Mouse (Mus musculus) Patski (cell line): ENCODE measurements around the gene Rap1gap2. TPM values are rescaled to one million over a fixed set of nuclear protein-coding genes. Genes with fewer than 3 reads are reported as not detected.

Experiments used
- ATAC-seq: fragments of 100-300 bp; one replicate; pipeline ENCODE4 v1.8.0; 2021
- CTCF ChIA-PET: fragments of 350-600 bp; sonication (Branson Sonifier 250); formaldehyde crosslinking; loops from one replicate; lab custom pipeline; 2022; ENCODE audit warnings: inconsistent platforms; lab: Charles Lee
- POLR2A ChIA-PET: fragments of 350-600 bp; sonication (Branson Sonifier 250); formaldehyde crosslinking; loops from one replicate; lab custom pipeline; 2022; ENCODE audit warnings: antibody characterized with exemption, inconsistent platforms; lab: Charles Lee
- DNase-seq: peaks from one replicate; pipeline ENCODE4 v3.0.0-alpha.2; 2011; ENCODE audit warnings: low read depth, low spot score
- H3K27me3 ChIP-seq: fragments of 371-371 bp; one replicate; pipeline ENCODE4 v1.5.1; 2021
- CTCF ChIP-seq: fragments of 100-300 bp; IDR thresholded peaks from one replicate; pipeline ENCODE4 v1.5.1; 2021
- in situ Hi-C: fragments of 300-500 bp; cut with MboI; formaldehyde crosslinking; loops from 3 replicates; pipeline ENCODE4 v1.11.1; 2018; ENCODE audit warnings: low pct_unique_long_range_greater_than_20kb, mixed read lengths
- polyA plus RNA-seq: library from polyadenylated mRNA; unstranded; gene quantifications from one replicate; pipeline ENCODE4 v1.2.3, GENCODE M21; 2021

Rap1gap2 gene
- polyA plus RNA-seq, 1 experiment from 2014 or later, result 21.1 TPM

GRCm38 (mm10) chr11:74639628-74640027 is 28.9 kb upstream of the Rap1gap2 start:
- ATAC-seq (no peak), DNase-seq (no peak)
- in situ Hi-C loops, result no loop called here
- POLR2A ChIA-PET, result interaction anchor here (1.0 to 2.1 kb wide), 2 partner anchors 10 to 138 kb away, joined by 3 to 15 read pairs; partner anchors contain the start of gene Cluh
- H3K27me3 ChIP-seq, result no peaks in the 10 kb centered on the region
- CTCF ChIA-PET, result interaction anchor here (0.5 to 2.7 kb wide), 4 partner anchors 11 to 93 kb away, joined by 3 to 10 read pairs (median 6); no protein-coding TSS in a partner anchor
- no peak for TF ChIP-seq CTCF

GRCm38 (mm10) chr11:74638791-74639411 is 28.2 kb upstream of the Rap1gap2 start:
- POLR2A ChIA-PET, result interaction anchor here (2.1 kb wide), 1 partner anchor 11 kb away, joined by 15 read pairs; the partner anchor contains the start of gene Cluh
- ATAC-seq, result peak; percentile 12
- CTCF ChIA-PET, result interaction anchor here (1.4 to 2.7 kb wide), 4 partner anchors 12 to 92 kb away, joined by 3 to 10 read pairs (median 6); no protein-coding TSS in a partner anchor
- no peaks in the 10 kb centered on the region for H3K27me3 ChIP-seq
- no peak for DNase-seq
- in situ Hi-C loops, result no loop called here
- no peak for TF ChIP-seq CTCF

- CTCF ChIA-PET, result interaction anchor here (1.0 to 2.7 kb wide), 4 partner anchors 12 to 92 kb away, joined by 3 to 10 read pairs (median 5); no protein-coding TSS in a partner anchor
- peak; percentile 97 for TF ChIP-seq CTCF
- POLR2A ChIA-PET, result interaction anchor here (2.1 kb wide), 1 partner anchor 11 kb away, joined by 15 read pairs; the partner anchor contains the start of gene Cluh
- DNase-seq, result no peak
- ATAC-seq, result peak; percentile 97
- in situ Hi-C loops, result no loop called here
- no peaks in the 10 kb centered on the region for H3K27me3 ChIP-seq
These were observed 27.5 kb upstream of the Rap1gap2 start for GRCm38 (mm10) chr11:74637971-74638790.

GRCm38 (mm10) chr11:74637486-74637885 is 26.8 kb upstream of the Rap1gap2 start:
- H3K27me3 ChIP-seq, result no peaks in the 10 kb centered on the region
- DNase-seq (no peak), ATAC-seq (no peak)
- in situ Hi-C loops, result no loop called here
- ChIA-PET POLR2A (interaction anchor here (2.1 kb wide), 1 partner anchor 12 kb away, joined by 15 read pairs; the partner anchor contains the start of gene Cluh), CTCF (interaction anchor here (1.0 to 2.7 kb wide), 2 partner anchors 13 to 61 kb away, joined by 3 to 10 read pairs; no protein-coding TSS in a partner anchor)
- no peak for TF ChIP-seq CTCF

- DNase-seq (no peak), ATAC-seq (no peak)
- peak; percentile 92 for TF ChIP-seq CTCF
- in situ Hi-C loops, result no loop called here
- ChIA-PET POLR2A (interaction anchor here (0.5 to 1.2 kb wide), 5 partner anchors 18 to 239 kb away, joined by 3 to 9 read pairs (median 5); no protein-coding TSS in a partner anchor), CTCF (interaction anchor here (0.6 to 2.0 kb wide), 20 partner anchors 12 to 213 kb away, joined by 3 to 8 read pairs (median 4); partner anchors contain the start of gene Pafah1b1)
- H3K27me3 ChIP-seq, result no peaks in the 10 kb centered on the region
These were observed 24.0 kb upstream of the Rap1gap2 start for GRCm38 (mm10) chr11:74634490-74635275.

- no peaks in the 10 kb centered on the region for H3K27me3 ChIP-seq
- ATAC-seq (no peak), DNase-seq (no peak)
- no peak for TF ChIP-seq CTCF
- POLR2A ChIA-PET, result no interaction called here
- in situ Hi-C loops, result no loop called here
- CTCF ChIA-PET, result no interaction called here
These were observed 21.4 kb upstream of the Rap1gap2 start for GRCm38 (mm10) chr11:74631880-74632789.

- ChIA-PET CTCF (interaction anchor here (0.8 kb wide), 1 partner anchor 85 kb away, joined by 3 read pairs; no protein-coding TSS in a partner anchor), POLR2A (no interaction called here)
- DNase-seq, result no peak
- no peak for TF ChIP-seq CTCF
- no peaks in the 10 kb centered on the region for H3K27me3 ChIP-seq
- ATAC-seq, result no peak
- in situ Hi-C loops, result no loop called here
These were observed 16.8 kb upstream of the Rap1gap2 start for GRCm38 (mm10) chr11:74627481-74627880.

GRCm38 (mm10) chr11:74625333-74625732 is 14.6 kb upstream of the Rap1gap2 start:
- TF ChIP-seq CTCF, result no peak
- ChIA-PET CTCF (no interaction called here), POLR2A (no interaction called here)
- DNase-seq (no peak), ATAC-seq (no peak)
- peaks cover 12% of the 10 kb centered on the region for H3K27me3 ChIP-seq
- in situ Hi-C loops, result no loop called here

GRCm38 (mm10) chr11:74623693-74624092 is 13.0 kb upstream of the Rap1gap2 start:
- peaks cover 20% of the 10 kb centered on the region for H3K27me3 ChIP-seq
- in situ Hi-C loops, result no loop called here
- ChIA-PET CTCF (interaction anchor here (1.3 kb wide), 1 partner anchor 11 kb away, joined by 5 read pairs; no protein-coding TSS in a partner anchor), POLR2A (no interaction called here)
- TF ChIP-seq CTCF, result no peak
- ATAC-seq (no peak), DNase-seq (no peak)
